Mouse (Mus musculus) forebrain, embryonic 16.5 days (tissue): ENCODE results near the gene Zfp646. TPM values are rescaled to one million over a fixed set of nuclear protein-coding genes. Genes with fewer than 3 reads are reported as not detected.
A peak's percentile ranks its signal among the peaks of the same experiment; 100 is the strongest.
"Not testable (repeated sequence)": the region's sequence is repeated elsewhere in the genome, so short reads cannot be mapped to it uniquely, and the experiment has no call there.

Source experiments
- ATAC-seq: fragments of 200-750 bp; cut with Nextera tagmentation; 2 replicates; pipeline ENCODE4 v1.8.0; 2017; ENCODE audit warnings: mild to moderate bottlenecking, moderate library complexity
- H3K27ac ChIP-seq: fragments of 300-500 bp; sonication (generic); 2 replicates; pipeline ENCODE4 v1.5.1; 2014; ENCODE audit warnings: low read length, control low read depth
- H3K27me3 ChIP-seq: fragments of 300-500 bp; sonication (generic); replicated peaks from 2 replicates; pipeline ENCODE4 v1.6.1; 2014; ENCODE audit warnings: low read length; ENCODE audit not compliant: control insufficient read depth, insufficient read depth
- H3K36me3 ChIP-seq: fragments of 300-500 bp; sonication (generic); 2 replicates; pipeline ENCODE4 v1.6.1; 2014; ENCODE audit not compliant: control insufficient read depth, insufficient read depth
- H3K4me1 ChIP-seq: fragments of 300-500 bp; sonication (generic); replicated peaks from 2 replicates; pipeline ENCODE4 v1.6.1; 2014; ENCODE audit warnings: low read length; ENCODE audit not compliant: control insufficient read depth, insufficient read depth
- H3K4me2 ChIP-seq: fragments of 300-500 bp; sonication (generic); 2 replicates; pipeline ENCODE4 v1.6.1; 2014; ENCODE audit warnings: mild to moderate bottlenecking, low read length, control low read depth
- H3K4me3 ChIP-seq: fragments of 300-500 bp; sonication (generic); replicated peaks from 2 replicates; pipeline ENCODE4 v1.5.1; 2014; ENCODE audit warnings: mild to moderate bottlenecking, low read length, control low read depth
- H3K9ac ChIP-seq: fragments of 300-500 bp; sonication (generic); replicated peaks from 2 replicates; pipeline ENCODE4 v1.6.1; 2014; ENCODE audit warnings: low read depth, low read length, control low read depth
- H3K9me3 ChIP-seq: fragments of 300-500 bp; sonication (generic); 2 replicates; pipeline ENCODE4 v1.6.1; 2016; ENCODE audit warnings: low read length; ENCODE audit not compliant: control insufficient read depth
- WGBS: fragments of 180-500 bp; shearing (Covaris S2); extraction: QIAGEN DNeasy Blood & Tissue Kit; methylation state at CpG from one replicate; pipeline ENCODE4 v1.1.7; 2014; 5-methylcytosine and 5-hydroxymethylcytosine counted together
- polyA plus RNA-seq: library from polyadenylated mRNA; unstranded; fragments of >200 nt; fragmentation: Nextera tagmentation; extraction: Ambion mirVana; gene quantifications from 2 replicates; pipeline ENCODE4 v1.2.1, GENCODE M21; 2015

Gene Zfp646
- polyA plus RNA-seq, 1 experiment from 2014 or later = 14.4 TPM

GRCm38 (mm10) chr7:127894480-127894879 is 18.5 kb downstream of the Zfp646 start:
- no peaks in the 10 kb centered on the region for H3K9me3 ChIP-seq

GRCm38 (mm10) chr7:127895442-127895841 is 19.4 kb downstream of the Zfp646 start, which contains the start of the genes Gm21974 and Vkorc1:
Gm21974 (minus strand) TSS chr7:127895454.
Vkorc1 (minus strand) TSS chr7:127895617.
- H3K4me2 ChIP-seq = peak within 1 kb of the TSS; percentile 90
- peak within 1 kb of the TSS; percentile 66 for H3K27ac ChIP-seq
- peaks cover 2% of the 10 kb centered on the region; the same call in 1 of the 2 replicates for H3K27me3 ChIP-seq
- peak within 1 kb of the TSS; percentile 65 for H3K9ac ChIP-seq
- peak; percentile 99 for ATAC-seq
- H3K9me3 ChIP-seq = no peaks in the 10 kb centered on the region
- H3K4me3 ChIP-seq = peak within 1 kb of the TSS; percentile 76
- under 1% methylated on average over 26 of the region's 26 CpGs for WGBS
- H3K36me3 ChIP-seq = peaks cover 3% of the 10 kb centered on the region; the same call in 1 of the 2 replicates
- peaks cover 8% of the 10 kb centered on the region for H3K4me1 ChIP-seq

More at GRCm38 (mm10) chr7:127894480-127894879, 18.5 kb downstream of the Zfp646 start:
- no peak overlapping the region for H3K9ac ChIP-seq
- H3K4me1 ChIP-seq = peaks cover 8% of the 10 kb centered on the region
- WGBS = 88% methylated on average over 5 of the region's 5 CpGs
- peak overlapping the region; percentile 76; the same call in 1 of the 2 replicates for H3K4me3 ChIP-seq
- no peak overlapping the region for H3K27ac ChIP-seq
- ATAC-seq = no peak
- peaks cover 3% of the 10 kb centered on the region; the same call in 1 of the 2 replicates for H3K36me3 ChIP-seq
- peak overlapping the region; percentile 90 for H3K4me2 ChIP-seq
- peaks cover 2% of the 10 kb centered on the region; the same call in 1 of the 2 replicates for H3K27me3 ChIP-seq

- ATAC-seq = peak; percentile 1
- not testable (repeated sequence) for H3K9me3 ChIP-seq, H3K27ac ChIP-seq, H3K27me3 ChIP-seq, H3K9ac ChIP-seq, H3K36me3 ChIP-seq, H3K4me1 ChIP-seq
- Histone ChIP-seq H3K4me3 (peak overlapping the region; percentile 76), H3K4me2 (peak overlapping the region; percentile 90)
- 75% methylated on average over 7 of the region's 7 CpGs for WGBS
Measured at GRCm38 (mm10) chr7:127895891-127896290, 19.9 kb downstream of the Zfp646 start.

- Histone ChIP-seq H3K4me3 (no peak overlapping the region), H3K27me3 (peaks cover 2% of the 10 kb centered on the region; the same call in 1 of the 2 replicates), H3K4me1 (peaks cover 8% of the 10 kb centered on the region), H3K27ac (no peak overlapping the region), H3K4me2 (no peak overlapping the region), H3K36me3 (peaks cover 3% of the 10 kb centered on the region; the same call in 1 of the 2 replicates), H3K9ac (no peak overlapping the region), H3K9me3 (no peaks in the 10 kb centered on the region)
- WGBS = 66% methylated on average over 13 of the region's 13 CpGs
- no peak for ATAC-seq
Measured at GRCm38 (mm10) chr7:127896384-127896783, 20.4 kb downstream of the Zfp646 start.

- Histone ChIP-seq H3K36me3 (no peaks in the 10 kb centered on the region), H3K9me3 (no peaks in the 10 kb centered on the region), H3K27ac (no peak overlapping the region), H3K4me3 (no peak overlapping the region), H3K4me1 (peaks cover 8% of the 10 kb centered on the region), H3K27me3 (peaks cover 2% of the 10 kb centered on the region; the same call in 1 of the 2 replicates), H3K4me2 (no peak overlapping the region), H3K9ac (no peak overlapping the region)
- ATAC-seq = no peak
- WGBS = 87% methylated on average over 7 of the region's 7 CpGs
Measured at GRCm38 (mm10) chr7:127897542-127897941, 21.5 kb downstream of the Zfp646 start.

GRCm38 (mm10) chr7:127898179-127898956 is 22.3 kb downstream of the Zfp646 start:
- Histone ChIP-seq H3K27me3 (peaks cover 2% of the 10 kb centered on the region; the same call in 1 of the 2 replicates), H3K4me1 (peaks cover 8% of the 10 kb centered on the region), H3K9me3 (no peaks in the 10 kb centered on the region), H3K9ac (no peak overlapping the region), H3K4me2 (no peak overlapping the region), H3K27ac (no peak overlapping the region), H3K36me3 (no peaks in the 10 kb centered on the region), H3K4me3 (no peak overlapping the region)
- WGBS = 40% methylated on average over 10 of the region's 10 CpGs
- no peak for ATAC-seq

GRCm38 (mm10) chr7:127899997-127900396 is 24.0 kb downstream of the Zfp646 start:
- Histone ChIP-seq H3K27me3 (peaks cover 2% of the 10 kb centered on the region; the same call in 1 of the 2 replicates), H3K4me1 (peaks cover 9% of the 10 kb centered on the region), H3K4me2 (no peak overlapping the region), H3K9ac (no peak overlapping the region), H3K27ac (no peak overlapping the region), H3K4me3 (no peak overlapping the region), H3K9me3 (no peaks in the 10 kb centered on the region), H3K36me3 (no peaks in the 10 kb centered on the region)
- 46% methylated on average over 7 of the region's 7 CpGs for WGBS
- ATAC-seq = no peak

- no peak overlapping the region for H3K4me2 ChIP-seq
- H3K36me3 ChIP-seq = no peaks in the 10 kb centered on the region
- H3K27ac ChIP-seq = no peak overlapping the region
- peaks cover 2% of the 10 kb centered on the region; the same call in 1 of the 2 replicates for H3K27me3 ChIP-seq
- H3K9me3 ChIP-seq = no peaks in the 10 kb centered on the region
- no peak overlapping the region for H3K4me3 ChIP-seq
- no peak overlapping the region for H3K9ac ChIP-seq
- ATAC-seq = no peak
- peaks cover 11% of the 10 kb centered on the region for H3K4me1 ChIP-seq
- 81% methylated on average over 2 of the region's 2 CpGs for WGBS
Measured at GRCm38 (mm10) chr7:127901772-127902171, 25.8 kb downstream of the Zfp646 start.

GRCm38 (mm10) chr7:127903971-127904796 is 28.2 kb downstream of the Zfp646 start, which contains the start of gene Bckdk:
Bckdk (plus strand) TSS chr7:127904082.
- Histone ChIP-seq H3K27ac (peak within 1 kb of the TSS; percentile 84), H3K4me2 (peak within 1 kb of the TSS; percentile 72), H3K9ac (peak within 1 kb of the TSS; percentile 80), H3K36me3 (peaks cover 15% of the 10 kb centered on the region), H3K4me1 (peaks cover 11% of the 10 kb centered on the region), H3K27me3 (no peaks in the 10 kb centered on the region; the same call in 1 of the 2 replicates), H3K9me3 (no peaks in the 10 kb centered on the region), H3K4me3 (peak within 1 kb of the TSS; percentile 89)
- 8% methylated on average over 38 of the region's 38 CpGs for WGBS
- peak; percentile 95 for ATAC-seq
